Mouse (Mus musculus) testis, adult 2 months (tissue): ENCODE data around the gene Ephb4.

Experiments
- CTCF ChIP-seq: fragments of 200-500 bp; IDR thresholded peaks from 2 replicates; pipeline ENCODE4 v1.5.1; 2012; ENCODE audit warnings: low read depth, mild to moderate bottlenecking, inconsistent platforms, low read length, moderate library complexity; ENCODE audit not compliant: control insufficient read depth, insufficient read depth, insufficient replicate concordance
- POLR2A ChIP-seq: fragments of 200-500 bp; IDR thresholded peaks from 2 replicates; pipeline ENCODE4 v1.6.1; 2012; ENCODE audit warnings: low read depth, mild to moderate bottlenecking, inconsistent platforms, low read length, moderate library complexity; ENCODE audit not compliant: control insufficient read depth

DNA sequence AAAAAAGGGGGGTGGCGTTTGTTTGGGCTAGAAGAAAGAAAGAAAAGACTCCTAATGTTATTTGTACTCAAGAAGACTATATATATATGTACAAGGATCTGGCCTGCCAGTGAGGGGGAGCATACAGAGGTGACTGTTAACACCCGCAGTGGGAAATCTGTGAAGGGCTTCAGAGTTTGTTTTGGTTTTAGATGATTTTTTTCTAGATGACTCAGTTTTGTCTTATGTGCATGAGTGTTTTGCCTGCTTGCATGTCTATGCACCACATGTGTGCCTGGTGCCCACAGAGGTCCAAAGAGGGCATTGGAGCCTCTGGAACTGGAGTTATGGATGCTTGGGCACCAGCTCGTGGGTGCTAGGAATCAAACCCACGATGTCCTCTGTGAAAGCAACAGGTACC lies 2.9 kb upstream of the Ephb4 start:
- no peak for TF ChIP-seq CTCF
- no peak for TF ChIP-seq POLR2A
